Mouse (Mus musculus) neural tube, embryonic 10.5 days (tissue): ENCODE measurements around the gene Dennd5a.
A peak's percentile ranks its signal among the peaks of the same experiment; 100 is the strongest.

Experiments
- DNase-seq: peaks from one replicate; pipeline ENCODE4 v3.0.0-alpha.2; 2017; ENCODE audit warnings: low spot score; ENCODE audit errors: extremely low spot score

Gene Dennd5a

DNA sequence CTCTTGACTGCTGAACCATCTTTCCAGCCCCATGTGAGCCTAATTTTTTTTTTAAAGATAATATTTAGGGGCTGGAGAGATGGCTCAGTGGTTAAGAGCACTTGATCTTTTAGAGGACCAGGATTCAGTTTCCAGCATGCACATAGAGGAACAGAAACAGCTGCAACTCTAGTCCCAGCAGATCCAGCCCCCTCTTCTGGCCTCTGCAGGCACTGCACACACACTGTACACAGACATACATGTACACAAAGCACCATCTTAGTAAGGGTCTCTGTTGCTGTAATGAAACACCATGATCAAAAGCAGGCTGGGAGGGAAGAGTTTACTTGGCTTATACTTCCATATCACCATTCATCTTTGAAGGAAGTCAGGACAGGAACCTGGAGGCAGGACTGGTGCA lies 5.4 kb upstream of the Dennd5a start:
- no peak for DNase-seq

DNA sequence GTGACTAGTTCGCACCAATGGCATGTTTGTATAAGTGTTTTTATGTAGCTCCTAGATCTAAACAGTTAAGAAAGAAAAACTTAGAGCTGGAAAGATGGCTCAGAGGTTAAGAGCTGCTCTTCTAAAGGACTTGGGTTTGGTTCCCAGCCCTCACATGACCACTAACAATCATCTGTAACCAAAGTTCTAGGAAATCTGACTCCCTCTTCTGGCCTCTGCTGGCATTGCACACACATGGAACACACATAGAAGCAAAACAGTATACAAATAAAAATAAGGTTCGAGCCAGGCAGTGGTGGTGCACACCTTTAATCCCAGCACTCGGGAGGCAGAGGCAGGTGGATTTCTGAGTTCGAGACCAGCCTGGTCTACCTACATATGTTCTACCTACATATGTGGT lies 3.4 kb upstream of the Dennd5a start:
- no peak for DNase-seq

DNA sequence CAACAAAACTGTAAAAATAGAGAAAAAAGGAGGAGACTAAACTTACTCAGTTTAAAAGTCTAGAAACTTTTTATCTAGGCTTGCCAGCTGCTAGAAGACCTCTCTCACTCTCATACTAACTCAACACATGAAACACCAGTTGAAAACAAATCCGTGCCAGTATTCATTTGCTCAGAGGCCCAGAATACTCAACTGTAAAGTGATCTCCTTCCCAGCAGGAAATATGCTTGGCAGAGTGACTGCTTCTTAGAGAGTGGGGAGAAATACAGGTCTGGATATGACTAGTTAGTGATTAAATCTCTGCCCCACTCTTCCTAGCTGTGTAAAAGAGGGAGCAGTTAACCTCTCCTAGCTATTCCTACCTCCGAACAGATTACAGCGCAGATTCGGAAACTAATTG lies 2.3 kb upstream of the Dennd5a start:
- DNase-seq: no peak

DNA sequence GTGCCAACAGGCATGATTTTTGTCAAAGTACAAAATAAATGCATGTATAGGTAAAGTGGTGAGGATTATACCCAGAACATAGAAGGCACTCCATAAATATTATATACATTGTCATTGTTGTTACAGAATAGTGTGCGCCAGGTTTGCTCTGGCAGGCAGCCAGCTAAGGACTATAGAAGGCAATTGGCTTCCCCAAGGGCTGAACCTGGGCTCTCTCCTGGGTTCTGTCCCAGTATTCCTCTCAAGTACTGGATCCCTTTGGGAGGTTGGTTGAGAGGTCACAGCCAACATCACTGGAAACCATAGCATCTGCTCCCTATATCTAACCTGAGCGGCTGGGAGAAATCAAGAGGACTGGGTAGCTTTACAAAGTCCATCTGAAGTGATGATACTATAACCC lies 1.3 kb upstream of the Dennd5a start:
- no peak for DNase-seq

DNA sequence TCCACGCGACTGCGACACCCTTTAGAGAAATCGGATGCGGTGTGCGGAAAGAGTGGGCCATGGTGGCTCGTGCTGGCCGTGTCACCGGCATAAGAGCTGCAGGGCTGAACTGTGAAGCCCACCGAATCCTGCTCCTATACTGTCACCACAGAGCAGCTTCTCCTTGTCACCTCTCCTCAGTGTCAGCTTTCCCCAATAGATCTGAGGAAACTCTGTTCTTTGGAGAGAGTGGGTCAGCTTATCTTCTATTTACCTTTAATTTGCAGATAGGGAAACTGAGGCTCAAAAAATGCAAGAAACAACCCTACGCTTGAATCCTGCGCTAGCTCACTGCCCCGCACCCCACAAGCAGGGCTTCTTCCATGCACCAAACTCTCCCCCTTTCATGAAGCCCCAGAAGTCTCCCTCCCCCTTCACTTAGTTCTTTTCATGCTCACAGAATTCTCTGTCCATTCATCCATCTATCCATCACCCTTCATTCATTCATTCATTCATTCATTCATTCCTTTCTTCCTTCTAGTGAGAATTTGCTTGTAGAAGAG lies 414 bp upstream of the Dennd5a start:
- no peak for DNase-seq

DNA sequence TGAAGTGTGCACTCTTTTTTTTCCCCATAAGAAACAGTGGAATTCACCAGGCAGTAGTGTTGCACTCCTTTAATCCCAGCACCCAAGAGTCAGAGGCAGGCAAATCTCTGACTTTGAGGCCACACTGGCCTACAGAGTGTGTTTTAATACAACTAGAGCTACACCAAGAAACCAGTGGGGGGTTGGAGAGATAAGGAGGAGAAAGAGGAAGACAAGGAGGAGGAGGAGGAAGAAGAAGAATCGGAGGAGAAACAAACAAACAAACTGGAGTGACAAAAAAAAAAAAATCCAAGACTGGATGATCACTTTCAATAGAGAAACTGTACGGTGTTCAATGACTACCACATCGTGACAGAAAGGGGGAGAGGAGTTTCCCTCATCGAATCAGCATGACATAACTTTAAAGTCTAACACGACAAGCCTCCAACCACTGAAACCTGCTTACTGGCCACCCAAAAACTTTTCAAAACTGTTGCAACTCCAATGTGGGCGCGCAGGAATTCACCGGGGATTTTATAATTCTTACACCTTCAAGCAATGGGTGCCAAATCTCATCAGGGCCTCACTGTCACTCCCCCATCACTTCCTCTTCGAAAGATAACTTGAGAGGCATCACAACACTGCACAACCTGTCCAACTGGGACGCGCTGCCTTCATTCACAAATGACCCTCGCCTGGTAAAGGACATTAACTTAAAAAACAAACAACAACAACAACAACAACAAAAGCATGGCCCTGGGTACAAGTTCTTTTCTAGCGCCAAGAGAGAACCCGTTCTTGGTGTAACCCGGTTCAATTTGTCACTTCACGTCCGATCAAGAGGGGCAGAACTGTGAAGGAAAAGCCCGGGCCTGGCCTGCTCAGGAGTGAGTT lies 1.2 kb downstream of the Dennd5a start:
- DNase-seq: peak; percentile 21

DNA sequence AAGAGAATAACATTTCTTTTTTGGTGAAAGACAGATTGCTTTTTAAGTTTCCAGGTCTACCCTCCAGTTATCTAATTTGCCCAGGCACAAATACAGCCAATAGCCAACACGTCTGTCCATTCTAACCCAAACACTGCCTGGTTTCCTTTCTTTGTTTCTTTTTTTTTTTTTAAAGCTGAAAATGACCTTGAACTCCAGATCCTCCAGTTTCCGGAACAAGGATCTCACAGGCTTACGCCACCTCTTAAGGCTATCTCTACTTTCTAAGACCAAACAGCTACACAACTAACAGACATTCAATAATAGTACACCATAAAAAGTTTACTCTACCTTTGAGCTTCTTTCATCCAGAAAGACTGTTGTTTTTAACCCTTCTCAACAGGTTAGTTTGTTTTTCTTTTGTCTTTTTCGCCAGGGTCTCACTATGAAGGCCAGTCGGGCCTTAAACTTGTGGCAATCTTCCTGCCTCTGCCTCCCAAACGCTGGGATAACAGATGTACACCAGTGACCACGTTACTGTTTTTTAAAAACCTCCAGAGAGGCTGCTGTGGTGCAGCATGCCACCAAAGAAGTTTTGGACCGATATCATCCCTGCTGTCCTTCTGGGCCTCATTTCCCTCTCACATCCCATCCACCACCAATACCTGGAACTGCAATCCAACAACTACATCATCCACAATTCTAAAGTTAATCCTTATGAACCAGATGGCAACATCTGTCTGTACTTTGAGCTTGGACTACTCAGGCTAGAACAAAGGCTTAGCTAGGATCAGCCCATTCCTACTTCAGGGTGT lies 2.1 kb downstream of the Dennd5a start:
- no peak for DNase-seq

DNA sequence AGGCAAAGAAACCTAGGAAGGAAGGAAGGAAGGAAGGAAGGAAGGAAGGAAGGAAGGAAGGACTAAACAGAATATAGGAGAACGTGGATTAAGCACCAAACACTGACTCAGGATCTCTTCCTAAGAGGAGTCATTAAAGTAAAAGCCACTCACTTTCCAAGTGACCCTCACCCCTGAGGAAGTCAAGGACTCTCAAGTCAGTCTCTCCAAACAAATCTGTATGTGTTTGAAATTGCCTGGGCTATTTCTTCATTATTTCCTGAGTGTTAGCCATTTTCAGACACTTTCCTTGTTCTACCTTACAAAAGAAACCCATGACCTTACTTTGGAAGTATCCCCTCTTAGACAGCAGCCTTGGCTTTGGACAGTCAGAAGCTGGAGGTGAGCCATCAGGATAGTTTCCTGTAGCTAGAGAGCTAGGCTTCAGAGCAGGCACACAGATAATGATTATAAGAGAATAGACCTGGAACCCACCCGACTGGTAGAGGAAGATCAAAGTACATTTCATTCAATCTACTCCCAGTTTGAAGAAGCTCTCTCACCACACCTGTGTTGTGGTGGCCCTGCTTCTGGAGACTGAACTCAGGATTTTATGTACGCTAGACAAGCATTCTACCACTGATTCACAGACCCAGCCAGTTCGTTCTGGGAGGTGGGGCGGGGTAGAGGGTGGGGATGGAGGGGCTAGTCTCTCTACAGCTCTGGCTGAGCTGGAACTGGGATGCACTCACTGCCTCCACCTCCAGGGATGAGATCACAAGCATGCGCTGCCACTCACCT lies 5.5 kb downstream of the Dennd5a start:
- DNase-seq: no peak

DNA sequence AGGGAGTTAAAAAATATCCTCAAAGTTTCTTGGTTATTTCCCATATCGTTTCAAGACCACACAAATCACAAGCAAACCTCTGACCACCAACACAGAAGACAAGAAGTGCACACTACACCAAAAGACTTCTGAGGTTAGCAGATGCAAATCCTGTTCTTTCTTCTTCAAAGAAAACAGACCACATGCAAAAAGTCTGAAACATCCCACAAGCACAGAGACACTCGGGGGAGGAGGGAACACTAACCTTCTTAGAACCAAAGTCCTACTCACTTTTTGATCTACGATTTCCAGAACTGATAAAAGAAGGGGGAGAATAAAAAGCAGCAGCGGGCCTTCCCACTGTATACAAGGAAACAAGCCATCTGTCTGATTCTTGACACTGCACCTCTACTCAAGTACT lies 9.0 kb downstream of the Dennd5a start:
- no peak for DNase-seq

DNA sequence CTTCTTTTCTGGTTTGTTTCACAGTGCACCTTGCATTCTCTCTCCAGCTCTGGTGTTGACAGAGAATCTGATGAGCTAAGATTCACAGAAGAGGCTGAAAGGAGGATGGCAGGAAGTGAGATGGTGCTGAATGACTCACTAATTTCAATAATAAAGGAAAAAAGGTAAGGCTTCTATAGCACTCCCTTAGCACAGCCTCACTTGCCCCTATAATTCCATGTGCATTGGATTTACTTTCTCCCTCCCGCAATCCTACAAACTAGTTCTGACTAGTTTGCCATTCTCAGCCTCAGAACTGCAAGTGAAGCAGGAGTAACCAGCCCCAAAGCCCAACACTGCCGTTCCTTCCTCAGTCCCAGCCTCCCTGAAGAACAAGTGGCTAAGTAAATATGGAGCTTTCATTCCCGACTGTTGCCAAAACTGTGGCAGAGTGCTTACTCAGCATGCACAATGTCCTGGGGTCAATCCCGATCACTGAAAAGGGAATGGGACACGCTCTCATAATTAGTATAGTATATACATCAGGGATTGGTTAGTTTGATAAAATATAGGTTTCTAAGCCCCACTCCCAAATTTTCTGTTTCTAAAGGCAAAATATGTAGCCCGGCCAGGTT lies 15.7 kb downstream of the Dennd5a start:
- no peak for DNase-seq

DNA sequence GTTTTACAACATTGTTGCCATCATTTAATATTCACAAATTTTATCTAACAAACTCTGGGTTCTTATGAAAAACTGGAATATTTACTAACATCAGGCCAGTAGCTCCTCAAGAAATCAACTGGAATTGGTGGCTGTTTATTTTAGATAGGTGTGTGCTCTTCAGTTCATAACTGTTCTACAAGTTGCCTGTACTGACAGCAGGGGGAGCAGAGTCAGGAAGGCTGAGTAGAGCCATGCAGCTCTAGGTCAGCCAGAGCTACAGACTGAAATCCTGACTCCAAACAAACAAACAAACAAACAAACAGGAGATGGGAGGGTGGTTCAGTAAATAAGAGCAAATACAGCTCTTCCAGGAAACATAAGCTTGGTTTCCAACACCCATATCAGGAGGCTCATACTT lies 30.6 kb downstream of the Dennd5a start:
- no peak for DNase-seq

DNA sequence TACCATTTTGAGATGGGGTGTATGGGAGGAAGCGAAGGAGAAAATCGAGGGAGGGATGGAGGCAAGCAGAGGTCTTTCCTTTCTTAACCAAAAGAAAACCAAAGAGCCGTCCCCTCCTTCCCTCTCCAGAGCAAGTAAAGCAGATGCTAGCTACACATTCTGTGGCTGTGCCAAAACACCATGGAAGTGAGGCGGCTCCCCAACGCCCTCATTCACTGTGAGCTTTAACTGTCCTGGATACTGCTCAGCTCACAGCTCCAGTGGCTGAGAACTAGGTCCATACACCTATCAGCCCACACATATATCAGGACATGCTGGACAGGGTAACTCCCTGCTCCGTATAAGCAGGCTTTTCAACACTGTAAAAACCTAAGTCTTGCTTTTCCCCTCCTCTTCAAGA lies 31.9 kb downstream of the Dennd5a start:
- no peak for DNase-seq

DNA sequence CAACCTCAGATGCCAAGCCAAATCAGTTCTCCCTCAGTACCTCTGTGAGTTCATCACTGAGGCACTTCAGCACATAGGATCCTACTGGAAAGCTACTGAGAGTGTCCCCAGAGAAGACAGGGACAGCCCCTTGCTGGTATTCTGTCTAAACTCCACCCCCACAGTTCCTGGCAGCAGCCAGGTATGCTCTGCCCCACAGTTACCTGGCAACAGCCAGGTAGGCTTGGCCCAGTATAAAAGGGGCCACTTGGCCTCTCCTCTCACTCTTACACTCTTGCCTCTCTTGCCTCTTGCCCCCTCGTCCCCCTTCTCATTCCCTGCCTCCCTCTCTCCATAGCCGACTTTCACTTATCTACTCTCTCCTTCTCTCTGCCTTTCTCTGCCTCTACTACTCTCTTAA lies 35.3 kb downstream of the Dennd5a start:
- no peak for DNase-seq

DNA sequence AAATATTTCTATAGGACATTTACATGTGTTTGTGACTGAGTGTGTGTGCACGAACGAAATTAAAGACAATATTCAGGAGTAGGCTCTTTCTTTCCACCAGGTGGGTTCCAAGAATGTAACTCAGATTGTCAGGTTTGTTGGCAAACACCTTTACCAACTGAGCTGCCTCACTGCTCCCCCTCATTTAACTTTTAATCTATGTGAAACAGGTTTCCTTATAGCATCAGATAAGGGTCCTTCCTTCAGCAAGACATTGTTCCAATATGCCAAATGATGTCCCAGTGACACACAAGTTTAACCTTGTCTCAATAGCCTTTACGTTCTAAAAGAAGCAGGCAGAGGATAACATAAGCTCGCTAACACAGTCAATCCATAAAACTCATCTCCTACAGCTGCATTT lies 37.4 kb downstream of the Dennd5a start:
- DNase-seq: no peak

DNA sequence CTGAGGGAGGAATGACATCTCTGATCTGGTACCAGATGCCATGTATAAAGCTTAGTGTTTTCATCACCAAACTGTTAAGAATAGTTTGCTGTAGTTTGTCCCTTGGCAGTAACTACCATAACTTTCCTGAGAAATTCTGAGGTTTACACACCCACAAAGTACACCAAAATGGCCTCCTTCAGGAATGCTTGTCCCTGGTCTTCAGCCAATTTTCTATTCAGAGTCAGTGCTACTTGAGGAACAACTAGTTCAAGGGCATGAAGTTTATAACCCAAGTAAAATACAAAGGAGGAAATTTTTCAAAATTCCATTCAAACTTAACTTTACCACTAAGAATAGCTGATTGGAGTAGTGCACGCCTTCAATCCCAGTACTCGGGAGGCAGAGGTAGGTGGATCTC lies 54.1 kb downstream of the Dennd5a start:
- DNase-seq: no peak

DNA sequence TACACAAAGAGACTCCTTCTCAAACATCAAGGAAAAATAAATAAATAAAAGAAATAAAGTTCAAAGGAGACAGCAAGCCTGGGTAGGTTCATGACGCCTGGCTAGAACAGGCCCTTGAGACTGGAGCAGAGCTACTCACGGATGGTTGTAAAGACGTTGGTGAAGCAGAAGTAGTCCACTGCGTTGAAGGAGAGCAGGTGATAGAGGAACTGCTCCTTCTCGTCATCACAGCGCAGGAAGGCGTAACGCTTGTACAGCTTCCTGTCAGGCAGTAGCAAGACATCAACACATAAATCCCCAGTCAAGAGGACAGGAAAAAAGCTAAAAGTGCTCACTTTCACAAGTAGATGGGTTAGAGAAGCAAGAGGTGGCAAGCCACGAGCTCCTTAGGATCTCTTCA lies 59.3 kb downstream of the Dennd5a start:
- DNase-seq: no peak

DNA sequence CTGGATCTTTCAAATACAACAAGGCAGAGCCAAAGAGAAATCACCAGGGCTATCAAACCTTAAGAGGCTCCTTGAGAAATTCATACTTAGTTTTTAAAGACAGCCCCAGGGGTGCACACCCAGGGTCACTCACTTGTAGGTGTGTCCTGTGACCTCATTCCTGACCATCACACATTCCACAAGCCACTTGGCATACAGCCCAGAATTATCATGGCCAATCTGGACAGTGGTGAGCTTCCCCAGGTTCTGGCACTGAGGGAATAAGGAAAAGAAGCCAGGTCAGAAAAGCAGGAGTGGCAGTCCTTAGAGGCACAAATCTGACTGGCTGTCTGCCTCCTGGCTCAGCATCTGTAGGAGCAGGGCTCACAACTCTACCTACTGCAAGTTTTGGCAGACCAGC lies 61.4 kb downstream of the Dennd5a start:
- no peak for DNase-seq

DNA sequence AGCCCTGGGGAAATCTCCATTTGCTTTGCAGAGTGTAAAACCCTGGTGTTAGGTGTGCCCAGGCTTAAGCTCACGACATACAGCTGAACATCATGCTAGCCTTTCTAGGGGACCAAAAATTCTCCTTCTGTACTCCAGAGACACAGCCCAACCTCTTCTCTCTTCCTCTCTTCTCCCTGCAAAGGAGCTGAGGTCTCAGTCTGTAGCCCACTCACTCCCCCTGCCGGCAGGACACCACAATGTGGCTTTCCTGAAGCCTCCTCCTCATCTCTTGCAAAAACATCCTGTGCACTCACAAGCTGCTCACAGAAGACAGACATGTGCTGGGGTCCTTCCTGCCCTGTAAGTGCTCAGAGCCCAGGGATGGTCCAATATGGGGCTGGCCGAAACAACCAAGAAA lies 67.7 kb downstream of the Dennd5a start:
- peak; percentile 65 for DNase-seq

DNA sequence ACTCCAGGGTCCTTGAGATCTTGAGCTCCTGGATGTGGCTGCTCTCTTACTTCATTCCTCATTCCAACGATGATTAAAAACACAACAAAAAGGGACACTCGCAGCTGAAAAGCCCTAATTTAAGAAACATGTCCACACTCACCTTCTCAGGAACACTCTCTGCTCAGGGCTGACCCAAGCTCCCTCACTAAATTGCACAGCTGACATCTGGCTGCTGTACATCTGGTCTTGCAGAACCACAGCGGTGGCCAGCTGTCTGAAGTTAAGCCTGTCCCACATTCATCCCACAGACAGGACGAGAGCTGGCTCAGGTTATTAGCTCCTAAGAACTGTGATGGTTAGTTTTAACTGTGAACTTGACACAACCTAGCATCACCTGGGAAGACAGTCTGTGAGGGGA lies 68.5 kb downstream of the Dennd5a start:
- DNase-seq: no peak

DNA sequence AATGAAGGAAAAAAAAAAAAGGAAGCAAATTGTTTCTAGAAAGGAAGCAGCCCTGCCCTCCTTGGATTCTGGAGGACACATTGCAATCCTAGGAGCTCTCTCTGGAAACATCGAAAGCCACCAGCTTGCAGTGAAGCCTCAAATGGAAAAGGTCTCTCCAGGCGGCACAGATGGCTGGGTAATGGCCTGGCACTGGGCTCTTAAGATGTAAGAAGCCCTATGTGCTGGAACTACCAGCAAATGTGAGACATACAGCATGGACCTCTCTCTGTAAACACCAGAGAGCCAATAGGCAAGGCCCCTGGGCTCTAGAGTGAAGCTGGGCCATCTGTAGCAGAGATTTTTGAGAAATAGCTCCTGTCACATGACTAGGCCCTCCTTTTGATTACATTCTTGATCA lies 70.0 kb downstream of the Dennd5a start:
- DNase-seq: no peak

DNA sequence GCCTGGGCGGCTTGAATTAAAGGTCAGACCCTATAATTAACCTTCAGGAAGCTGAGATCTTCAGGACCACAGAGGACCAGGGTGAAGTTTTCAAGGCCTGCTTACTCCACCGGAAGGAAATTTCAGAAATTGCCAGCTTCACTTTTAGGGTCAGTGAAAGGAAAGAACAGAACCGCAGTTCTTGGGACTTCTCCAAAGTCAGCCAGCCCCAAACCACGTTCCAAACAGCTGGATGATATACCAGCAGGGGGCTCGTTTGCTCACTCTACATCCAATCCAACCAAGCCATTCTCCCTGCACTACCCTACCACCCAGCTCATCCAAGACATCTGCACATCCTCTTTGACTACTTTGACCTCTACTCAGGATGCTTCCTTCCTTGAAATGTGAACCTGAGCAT lies 71.0 kb downstream of the Dennd5a start:
- no peak for DNase-seq
